Mouse (Mus musculus): ENCODE data around the gene Adprhl1. TPM values are rescaled to one million over a fixed set of nuclear protein-coding genes. Genes with fewer than 3 reads are reported as not detected.

Gene Adprhl1
- polyA plus RNA-seq, 1 experiment: 0.54 TPM

DNA sequence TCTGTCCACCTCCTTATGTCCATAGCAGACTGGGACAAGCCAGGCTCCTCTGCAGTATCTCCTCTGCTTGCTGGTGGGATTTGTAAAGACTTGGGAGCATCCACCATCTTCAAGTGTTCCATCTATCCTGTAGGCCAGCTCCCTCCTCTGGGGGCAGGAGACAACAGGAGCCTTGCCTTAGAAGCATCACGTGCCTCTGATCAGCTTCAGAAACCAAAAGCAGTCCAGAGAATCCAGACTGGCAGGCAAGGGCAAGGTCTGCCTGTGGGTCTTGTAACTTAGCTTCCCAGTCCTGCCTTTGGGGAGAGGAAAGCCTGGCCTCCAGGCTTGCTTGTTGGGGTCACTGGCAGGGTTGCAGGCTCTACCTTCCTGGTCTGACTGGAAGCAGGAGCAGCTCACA lies 78.3 kb downstream of the Adprhl1 start:
- no peak overlapping the region for H3K27ac ChIP-seq (ENCODE audit: insufficient read depth, low read length)
- TF ChIP-seq CTCF (IDR thresholded peaks at IDR 0.05; ENCODE audit: extremely low read depth, insufficient read depth, low read length) (no peak), POLR2A (IDR thresholded peaks at IDR 0.05; ENCODE audit: extremely low read depth, insufficient read depth, low read length) (no peak)
- H3K4me1 ChIP-seq (ENCODE audit: control insufficient read depth, insufficient read depth, low read length): no peaks in the 10 kb centered on the region
- H3K4me3 ChIP-seq (ENCODE audit: insufficient read depth, low read length): no peak overlapping the region

- H3K4me3 ChIP-seq (ENCODE audit: insufficient read depth, low read length): no peak overlapping the region
- TF ChIP-seq CTCF (IDR thresholded peaks at IDR 0.05; ENCODE audit: extremely low read depth, insufficient read depth, low read length): no peak
- no peak for TF ChIP-seq POLR2A (IDR thresholded peaks at IDR 0.05; ENCODE audit: extremely low read depth, insufficient read depth, low read length)
- no peaks in the 10 kb centered on the region for H3K4me1 ChIP-seq (ENCODE audit: control insufficient read depth, insufficient read depth, low read length)
- no peak overlapping the region for H3K27ac ChIP-seq (ENCODE audit: insufficient read depth, low read length)
Observed at GRCm38 (mm10) chr8:13174811-13175210, 79.2 kb downstream of the Adprhl1 start.

DNA sequence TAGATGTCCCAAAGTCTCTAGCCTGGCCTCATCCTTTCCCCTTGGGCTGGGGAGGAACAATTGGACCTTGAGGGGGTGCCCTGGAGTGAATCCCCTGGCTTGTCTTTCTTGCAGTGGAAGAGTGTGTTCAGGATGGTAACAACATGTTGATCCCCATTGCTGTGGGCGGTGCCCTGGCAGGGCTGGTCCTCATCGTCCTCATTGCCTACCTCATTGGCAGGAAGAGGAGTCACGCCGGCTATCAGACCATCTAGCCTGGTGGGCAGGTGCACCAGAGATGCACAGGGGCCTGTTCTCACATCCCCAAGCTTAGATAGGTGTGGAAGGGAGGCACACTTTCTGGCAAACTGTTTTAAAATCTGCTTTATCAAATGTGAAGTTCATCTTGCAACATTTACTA lies 79.7 kb downstream of the Adprhl1 start:
- no peak for TF ChIP-seq POLR2A (IDR thresholded peaks at IDR 0.05; ENCODE audit: extremely low read depth, insufficient read depth, low read length)
- no peak for TF ChIP-seq CTCF (IDR thresholded peaks at IDR 0.05; ENCODE audit: extremely low read depth, insufficient read depth, low read length)
- Histone ChIP-seq H3K4me3 (ENCODE audit: insufficient read depth, low read length) (no peak overlapping the region), H3K4me1 (ENCODE audit: control insufficient read depth, insufficient read depth, low read length) (no peaks in the 10 kb centered on the region)

More for the DNA sequence above, 79.7 kb downstream of the Adprhl1 start:
- no peak overlapping the region for H3K27ac ChIP-seq (ENCODE audit: insufficient read depth, low read length)

Other genes starting within 250 kb of the Adprhl1 start
- 0.11 and 0.13 TPM in 2 replicates for gene F7, start 228.1 kb downstream of the Adprhl1 start, polyA plus RNA-seq (2012; rRNA removed)
- 0.06 TPM in 1 of 2 replicates, not detected in the other for gene F10, start 216.9 kb downstream of the Adprhl1 start, polyA plus RNA-seq (2012; rRNA removed)
- gene Proz, start 193.2 kb downstream of the Adprhl1 start, polyA plus RNA-seq (2012; rRNA removed): 0.06 and 0.08 TPM in 2 replicates
- gene Pcid2, start 148.7 kb downstream of the Adprhl1 start, polyA plus RNA-seq (2012; rRNA removed): 32.8 and 36.1 TPM in 2 replicates
- gene Cul4a, start 148.5 kb downstream of the Adprhl1 start, polyA plus RNA-seq (2012; rRNA removed): 45.5 and 46.9 TPM in 2 replicates
- gene Lamp1, start 95.0 kb downstream of the Adprhl1 start, polyA plus RNA-seq (2012; rRNA removed): 425 and 453 TPM in 2 replicates
- 6.5 and 6.7 TPM in 2 replicates for gene Grtp1, start 53.5 kb downstream of the Adprhl1 start, polyA plus RNA-seq (2012; rRNA removed)
- 56.4 TPM in 2 replicates for gene Dcun1d2, start 34.0 kb upstream of the Adprhl1 start, polyA plus RNA-seq (2012; rRNA removed)
- gene Tmco3, start 34.0 kb upstream of the Adprhl1 start, polyA plus RNA-seq (2012; rRNA removed): 43.1 and 43.3 TPM in 2 replicates
- 76.6 and 77.6 TPM in 2 replicates for gene Tfdp1, start 84.6 kb upstream of the Adprhl1 start, polyA plus RNA-seq (2012; rRNA removed)
- not detected in 2 replicates for gene Atp4b, start 142.7 kb upstream of the Adprhl1 start, polyA plus RNA-seq (2012; rRNA removed)
- 0.02 TPM in 1 of 2 replicates, not detected in the other for gene Grk1, start 150.9 kb upstream of the Adprhl1 start, polyA plus RNA-seq (2012; rRNA removed)
- gene Tmem255b, start 181.0 kb upstream of the Adprhl1 start, polyA plus RNA-seq (2012; rRNA removed): 3.7 and 4.0 TPM in 2 replicates
- 101 and 106 TPM in 2 replicates for gene Gas6, start 240.3 kb upstream of the Adprhl1 start, polyA plus RNA-seq (2012; rRNA removed)

Measured in cortical plate, adult 2 months (tissue).